Mouse (Mus musculus): ENCODE results near the gene Hcrt. TPM values are rescaled to one million over a fixed set of nuclear protein-coding genes. Genes with fewer than 3 reads are reported as not detected.
"Not testable (repeated sequence)": the region's sequence is repeated elsewhere in the genome, so short reads cannot be mapped to it uniquely, and the experiment has no call there.

Hcrt gene
- not detected for polyA plus RNA-seq (2017; shearing (Covaris generic))

DNA sequence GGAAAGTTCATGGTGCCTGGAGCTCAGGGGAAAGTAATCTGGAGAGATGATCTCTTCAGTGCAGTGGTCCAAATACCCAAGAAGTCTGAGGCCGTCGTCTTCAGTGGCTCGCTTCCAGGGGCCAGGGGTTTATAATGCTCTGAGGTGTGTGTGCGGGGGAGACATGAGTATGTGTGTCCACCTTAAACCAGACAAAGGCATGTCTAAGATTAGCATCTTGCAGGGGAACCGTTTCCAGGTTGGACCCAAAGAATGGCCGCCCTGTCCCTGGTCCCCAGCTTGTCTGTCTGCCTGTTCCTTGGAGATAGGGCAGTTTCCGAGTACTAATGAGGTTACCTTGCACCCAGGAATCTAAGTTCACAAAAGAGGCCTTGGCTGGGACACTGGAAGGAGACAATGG lies at the start of gene Hcrt:
Gene Hcrt, minus strand, starts transcription at position 101 of the 400 bp plus-strand sequence.
- ATAC-seq, result no peak

GRCm38 (mm10) chr11:100811132-100811531 lies 48.4 kb upstream of the Hcrt start:
- no peak for ATAC-seq

GRCm38 (mm10) chr11:100810516-100810915 lies 47.8 kb upstream of the Hcrt start:
- ATAC-seq, result no peak

DNA sequence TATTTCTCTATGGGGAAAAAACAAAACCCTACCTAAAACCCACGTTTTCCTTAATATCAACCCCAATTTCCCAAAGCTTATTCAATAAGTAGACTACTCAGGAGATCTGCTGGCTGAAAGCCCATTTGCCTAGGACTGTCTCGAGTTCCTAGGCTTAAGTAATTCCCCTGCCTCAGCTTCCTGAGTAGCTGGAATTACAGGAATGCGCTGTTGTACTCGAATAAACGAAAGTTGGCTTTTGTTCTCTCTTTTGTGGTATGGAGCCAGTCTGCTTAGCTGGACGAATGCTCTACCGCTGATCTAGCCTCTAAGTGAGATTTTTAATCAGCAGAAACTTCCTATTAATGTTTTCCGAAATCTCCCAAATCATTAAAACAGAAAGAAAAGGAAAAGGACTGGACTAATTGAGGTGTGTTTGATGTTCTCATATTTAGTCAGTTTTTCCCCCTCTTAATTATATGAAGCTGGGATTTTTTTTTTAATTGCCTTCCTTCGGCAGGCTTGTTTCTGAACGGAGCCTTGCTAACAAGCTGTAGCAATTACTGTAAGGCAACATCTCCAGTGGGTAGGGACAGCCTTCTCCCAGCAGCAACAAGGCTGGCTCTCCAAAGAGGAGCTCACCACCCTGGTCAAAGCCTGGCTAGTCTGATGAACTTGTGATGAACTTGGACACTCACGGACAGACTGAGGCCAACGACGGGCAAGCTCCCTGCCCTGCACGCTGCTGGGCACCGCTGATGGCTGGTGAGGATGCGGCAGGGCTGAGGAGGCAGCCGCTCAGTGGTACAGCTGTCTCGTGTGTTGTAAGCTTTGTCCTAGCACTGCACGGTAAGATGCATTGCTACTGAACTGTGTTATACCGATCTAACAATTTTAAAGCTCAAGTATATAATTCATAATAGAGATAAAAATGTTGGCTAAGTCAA lies 43.9 kb upstream of the Hcrt start:
- ATAC-seq, result no peak

GRCm38 (mm10) chr11:100805535-100805934 lies 42.8 kb upstream of the Hcrt start:
- ATAC-seq, result no peak

DNA sequence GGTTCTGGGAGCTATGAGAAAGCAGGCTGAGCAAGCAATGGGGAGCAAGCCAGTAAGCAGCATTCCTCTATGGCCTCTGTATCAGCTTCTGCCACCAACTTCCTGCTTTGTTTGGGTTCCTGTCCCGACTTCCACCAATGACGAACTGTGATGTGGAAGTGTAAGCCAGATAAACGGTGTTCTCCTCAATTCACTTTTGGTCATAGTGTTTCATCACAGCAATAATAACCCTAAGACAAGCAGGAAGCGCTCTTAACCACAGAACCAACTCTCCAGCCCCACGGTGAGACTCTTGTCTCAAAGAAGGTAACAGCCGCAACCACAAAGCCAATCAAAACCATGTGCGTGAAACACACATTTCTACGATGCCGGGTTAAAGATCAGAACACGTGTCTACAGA lies 41.7 kb upstream of the Hcrt start:
- peak; percentile 87 for ATAC-seq

DNA sequence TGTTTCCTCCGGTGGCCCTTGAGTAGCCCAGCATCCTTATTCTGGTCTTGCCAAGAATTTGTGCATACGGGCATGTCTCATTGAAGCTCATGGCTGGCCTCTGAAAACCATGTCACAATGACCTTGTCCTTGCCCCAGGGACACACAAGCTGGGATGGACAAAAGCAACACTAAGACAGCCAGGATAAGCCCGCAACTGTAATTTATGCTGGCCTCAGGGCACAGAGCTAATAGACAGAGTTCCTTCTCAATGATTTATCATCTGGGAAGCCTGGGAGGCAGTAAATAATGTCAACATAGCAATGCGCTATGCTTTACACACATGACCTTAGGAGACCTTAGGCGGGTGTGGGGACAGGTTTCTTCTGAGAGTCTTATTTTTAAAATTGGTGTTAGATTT lies 36.7 kb upstream of the Hcrt start:
- no peak for ATAC-seq

- ATAC-seq, result no peak
These were observed 33.9 kb upstream of the Hcrt start for GRCm38 (mm10) chr11:100796585-100796984.

GRCm38 (mm10) chr11:100795386-100795785 lies 32.7 kb upstream of the Hcrt start:
- no peak for ATAC-seq

- no peak for ATAC-seq
These were observed 28.8 kb upstream of the Hcrt start for GRCm38 (mm10) chr11:100791457-100792049.

DNA sequence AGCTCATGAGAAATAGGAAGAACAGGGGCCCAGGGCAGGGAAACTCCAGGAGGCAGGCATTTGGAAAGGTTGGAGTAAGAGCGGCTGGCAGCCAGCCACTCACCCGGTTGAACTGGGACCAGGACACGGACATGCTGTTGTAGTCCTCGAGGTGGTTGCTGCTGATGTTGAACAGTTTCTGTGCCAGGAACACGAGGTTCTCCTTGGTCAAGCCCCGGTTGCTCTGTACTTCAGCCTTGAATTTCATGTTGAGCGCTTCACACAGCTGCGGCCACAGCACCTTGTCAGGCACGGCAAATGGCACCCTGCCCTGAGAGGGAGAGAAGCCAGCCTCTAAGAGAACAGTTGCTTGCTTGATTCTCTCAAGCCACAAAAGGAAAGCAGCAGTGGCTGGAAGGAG lies 27.9 kb upstream of the Hcrt start:
- not testable (repeated sequence) for ATAC-seq

GRCm38 (mm10) chr11:100789702-100790101 lies 27.0 kb upstream of the Hcrt start:
- no peak for ATAC-seq

DNA sequence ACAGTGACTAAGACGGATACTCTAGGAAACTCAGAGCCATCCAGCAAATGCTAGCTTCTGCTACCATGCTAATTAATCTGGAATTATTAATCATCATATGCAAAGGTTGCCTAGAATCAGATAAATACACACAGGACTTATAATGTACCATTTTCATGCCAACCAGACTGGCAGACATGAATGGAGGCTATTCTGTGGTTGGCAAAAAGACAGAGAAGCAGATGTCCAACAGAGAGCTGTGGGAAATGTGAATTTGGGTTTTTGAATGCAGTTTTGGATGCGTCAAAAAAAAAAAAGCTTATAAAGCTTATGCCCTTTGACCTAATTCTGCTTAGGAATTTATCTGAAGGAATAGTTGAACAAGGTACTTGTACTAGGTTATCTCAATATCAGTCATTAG lies 23.0 kb upstream of the Hcrt start:
- no peak for ATAC-seq

DNA sequence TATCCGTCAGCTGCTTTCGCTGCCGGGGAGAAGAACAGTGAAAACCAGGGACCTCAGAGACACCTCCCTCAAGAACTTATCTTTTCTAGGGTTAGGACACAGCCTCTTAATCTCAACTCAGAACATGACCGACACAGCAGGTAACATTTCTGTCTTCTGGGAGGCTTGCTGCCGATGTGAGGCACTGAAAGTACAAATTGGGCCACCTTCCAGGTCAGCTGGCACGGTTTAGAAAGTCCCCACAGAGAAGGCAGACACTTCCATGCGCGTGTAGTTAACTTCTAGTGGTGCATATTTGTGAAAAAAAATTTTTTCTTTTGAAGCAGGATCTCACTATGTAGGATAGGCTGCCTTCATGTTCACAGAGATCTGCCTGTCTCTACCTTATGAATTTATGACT lies 21.6 kb upstream of the Hcrt start:
- no peak for ATAC-seq

- ATAC-seq, result no peak
These were observed 19.8 kb upstream of the Hcrt start for GRCm38 (mm10) chr11:100782568-100782967.

DNA sequence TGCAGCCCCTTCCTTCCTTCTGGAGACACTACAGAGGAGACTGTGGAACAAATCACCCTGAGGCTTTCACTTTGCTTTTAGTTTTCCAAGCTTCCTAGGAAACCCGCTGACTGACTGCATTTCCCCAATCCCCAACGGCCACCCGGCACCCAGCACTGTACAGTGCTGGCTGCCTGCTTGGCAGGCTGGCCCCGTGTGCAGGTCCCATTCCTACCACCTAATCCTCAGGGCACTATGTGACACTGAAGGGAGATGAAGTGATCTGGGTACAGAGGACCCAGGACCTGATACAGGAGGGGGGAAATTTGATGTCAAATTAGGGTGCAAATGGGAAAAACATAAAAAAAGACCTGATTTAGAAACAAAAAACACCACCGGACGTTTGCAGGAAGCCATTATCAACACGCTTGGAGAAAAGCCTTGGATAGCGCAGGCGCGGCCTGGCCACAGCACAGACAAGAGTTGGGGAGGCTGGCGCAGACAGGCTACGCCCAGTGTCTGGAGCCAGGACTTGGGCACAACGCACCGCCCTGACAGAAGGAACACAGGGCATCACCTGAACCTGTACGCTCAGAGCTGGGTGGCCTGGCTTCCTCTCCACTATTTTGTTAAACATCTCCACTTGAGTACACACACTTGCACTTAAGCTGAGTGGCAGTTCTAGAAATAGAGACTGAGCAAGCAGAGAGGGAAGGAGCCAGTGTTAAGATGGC lies 19.2 kb upstream of the Hcrt start:
- ATAC-seq, result no peak

GRCm38 (mm10) chr11:100780247-100780646 lies 17.5 kb upstream of the Hcrt start:
- no peak for ATAC-seq

GRCm38 (mm10) chr11:100778069-100778468 lies 15.3 kb upstream of the Hcrt start:
- ATAC-seq, result no peak

DNA sequence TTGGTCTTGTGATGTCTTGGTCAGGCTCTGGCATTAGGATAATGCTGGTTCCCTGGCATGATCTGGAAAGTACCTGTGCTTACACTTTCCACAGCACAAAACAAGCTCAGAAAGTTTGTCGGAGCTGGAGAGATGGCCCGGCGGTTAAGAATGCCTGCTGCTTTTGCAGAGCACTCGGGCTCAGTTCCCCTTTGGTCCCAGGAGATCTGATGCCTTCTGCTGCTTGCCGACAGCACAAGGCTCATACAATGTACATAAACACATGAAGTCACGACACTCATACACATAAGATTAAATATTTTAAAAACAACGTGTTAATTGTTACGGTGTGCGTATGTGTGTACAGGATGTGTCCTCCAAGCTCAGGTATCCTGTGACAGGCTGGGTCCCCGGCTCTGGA lies 13.2 kb upstream of the Hcrt start:
- no peak for ATAC-seq

- ATAC-seq, result no peak
These were observed 11.5 kb upstream of the Hcrt start for GRCm38 (mm10) chr11:100774261-100774660.

GRCm38 (mm10) chr11:100770646-100771408 lies 8.1 kb upstream of the Hcrt start, which contains the start of gene Ghdc:
Gene Ghdc (minus strand): TSS chr11:100770957.
- ATAC-seq, result peak; percentile 95

DNA sequence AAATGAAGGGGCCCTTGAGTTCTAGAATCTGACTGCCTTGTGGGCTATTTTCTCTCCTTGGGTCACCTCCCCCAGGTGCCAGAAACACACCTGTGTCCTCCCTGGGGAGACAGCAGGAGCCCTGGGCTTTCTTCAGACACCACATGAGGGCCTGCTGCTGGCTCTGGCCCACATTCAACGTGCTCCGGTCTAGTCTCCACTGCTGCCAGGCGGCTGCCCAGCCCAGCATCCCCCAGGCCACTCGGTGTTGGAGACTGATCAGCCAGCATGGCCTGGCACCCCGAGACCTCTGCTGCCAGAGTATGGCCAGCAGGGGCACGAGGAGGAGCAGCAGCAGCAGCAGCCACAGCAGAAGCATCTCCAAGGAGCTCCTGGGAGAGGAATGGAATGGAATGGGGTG lies 7.2 kb upstream of the Hcrt start:
- ATAC-seq, result no peak

GRCm38 (mm10) chr11:100767871-100768270 lies 5.1 kb upstream of the Hcrt start:
- ATAC-seq, result no peak
